Mouse (Mus musculus) large intestine, adult 2 months (tissue): ENCODE measurements around the gene Olfr994. TPM values are rescaled to one million over a fixed set of nuclear protein-coding genes. Genes with fewer than 3 reads are reported as not detected.

ENCODE experiments used
- DNase-seq: peaks from one replicate; pipeline ENCODE4 v3.0.0-alpha.2; 2012; ENCODE audit warnings: low read depth, low spot score
- WGBS: fragments of 180-500 bp; shearing (Covaris S2); methylation state at CpG from one replicate; pipeline ENCODE4 v1.1.7; 2018; 5-methylcytosine and 5-hydroxymethylcytosine counted together
- polyA plus RNA-seq: library from polyadenylated mRNA; depleted of rRNA; stranded (reverse); fragments of >200 nt; gene quantifications from 2 replicates; pipeline ENCODE4 v1.2.3, GENCODE M21; 2012; rRNA removed

Gene Olfr994
- polyA plus RNA-seq = not detected in 2 replicates

DNA sequence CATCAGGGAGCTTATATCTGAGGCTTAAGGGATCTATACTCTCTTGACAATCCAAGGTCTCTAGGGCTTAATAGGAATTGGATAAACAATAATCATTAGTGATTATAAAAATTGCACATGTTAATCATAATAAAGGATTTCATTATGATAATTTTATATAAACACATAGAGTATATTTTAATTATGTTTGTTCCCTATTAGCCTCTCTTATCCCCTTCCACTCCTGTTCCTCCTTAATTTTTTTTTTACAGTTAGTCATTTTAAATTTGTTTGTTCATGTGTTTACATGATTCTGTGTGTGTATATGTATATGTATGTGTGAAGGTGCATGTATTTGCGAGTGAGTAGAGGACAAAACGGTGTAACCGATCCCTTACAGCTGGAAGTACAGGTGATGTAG, at the start of gene Olfr994:
Gene Olfr994, minus strand, starts transcription at position 101 of the 400 bp plus-strand sequence.
- 76% methylated on average over 3 of the region's 3 CpGs for WGBS
- DNase-seq = no peak

- 72% methylated on average over 3 of the region's 3 CpGs for WGBS
- no peak for DNase-seq
Observed at GRCm38 (mm10) chr2:85466801-85467325, 30.6 kb upstream of the Olfr994 start.

GRCm38 (mm10) chr2:85443539-85443938, 7.3 kb upstream of the Olfr994 start, which contains the start of gene Olfr995:
TSS of gene Olfr995 (minus strand) at chr2:85443639.
- no peak for DNase-seq
- WGBS = 53% methylated on average over 1 of the region's 1 CpGs

GRCm38 (mm10) chr2:85442546-85442945, 6.3 kb upstream of the Olfr994 start:
- no peak for DNase-seq

- DNase-seq = no peak
- 76% methylated on average over 1 of the region's 1 CpGs for WGBS
Observed at GRCm38 (mm10) chr2:85425893-85426292, 10.4 kb downstream of the Olfr994 start.

DNA sequence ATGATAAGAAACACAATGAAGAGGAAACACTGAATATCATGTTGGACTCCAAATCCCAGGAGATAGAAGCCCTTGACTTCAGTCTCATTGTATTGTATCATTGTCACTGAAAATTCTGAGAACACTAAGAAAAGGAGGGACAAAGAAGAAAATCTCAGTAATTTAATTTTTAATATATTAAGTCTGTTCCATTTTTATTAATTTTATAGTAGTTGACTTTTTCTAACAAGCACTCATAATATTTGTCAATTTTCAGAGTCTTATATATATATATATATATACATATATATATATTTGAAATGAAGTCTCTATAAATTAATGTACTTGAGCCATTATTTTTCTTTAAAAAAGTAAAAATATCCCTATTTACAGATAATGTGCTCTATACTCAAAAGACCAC, 21.5 kb downstream of the Olfr994 start, which contains the start of gene Olfr993:
Gene Olfr993, minus strand, starts transcription at position 101 of the 400 bp plus-strand sequence.
- no peak for DNase-seq

DNA sequence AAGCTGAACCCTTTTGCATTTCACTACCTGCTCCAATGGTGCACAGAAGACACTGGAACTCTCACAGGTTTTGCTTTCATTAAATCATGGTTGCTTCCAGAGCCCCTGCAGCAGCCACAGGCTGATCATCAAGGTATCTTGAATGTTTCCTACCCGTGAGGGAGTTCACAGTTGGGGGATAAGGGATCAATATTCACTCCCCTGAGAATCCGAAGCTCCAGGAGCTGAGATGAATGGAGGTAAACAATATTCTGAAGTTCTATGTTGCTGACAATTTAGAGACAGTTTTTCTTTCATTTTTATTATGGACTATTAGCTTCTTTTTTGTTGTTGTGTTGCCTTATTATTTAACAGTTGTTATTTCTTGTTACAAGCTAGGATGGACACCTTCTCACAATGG, 26.9 kb downstream of the Olfr994 start, which contains the start of gene Olfr992:
Gene Olfr992, minus strand, starts transcription at position 101 of the 400 bp plus-strand sequence.
- 50% methylated on average over 2 of the region's 2 CpGs for WGBS
- no peak for DNase-seq

Other genes with a start within 250 kb of the Olfr994 start
- 1.5 and 2.2 TPM in 2 replicates for gene Lrrc55, start 239.3 kb downstream of the Olfr994 start, polyA plus RNA-seq
- gene Olfr987, start 97.1 kb downstream of the Olfr994 start, polyA plus RNA-seq = not detected in 2 replicates
- gene Olfr988, start 73.2 kb downstream of the Olfr994 start, polyA plus RNA-seq = not detected in 2 replicates
- gene Olfr992, start 27.0 kb downstream of the Olfr994 start, polyA plus RNA-seq = not detected in 2 replicates
- gene Olfr993, start 21.6 kb downstream of the Olfr994 start, polyA plus RNA-seq = not detected in 2 replicates
- gene Olfr995, start 7.2 kb upstream of the Olfr994 start, polyA plus RNA-seq = not detected in 2 replicates
- not detected in 2 replicates for gene 4833423E24Rik, start 82.6 kb upstream of the Olfr994 start, polyA plus RNA-seq
- not detected in 2 replicates for gene Olfr996, start 142.8 kb upstream of the Olfr994 start, polyA plus RNA-seq
- gene Olfr998, start 152.5 kb upstream of the Olfr994 start, polyA plus RNA-seq = not detected in 2 replicates
- not detected in 2 replicates for gene Olfr1000, start 175.5 kb upstream of the Olfr994 start, polyA plus RNA-seq
- gene Olfr1002, start 214.3 kb upstream of the Olfr994 start, polyA plus RNA-seq = not detected in 2 replicates
- not detected in 2 replicates for gene Olfr154, start 228.0 kb upstream of the Olfr994 start, polyA plus RNA-seq
- gene Olfr1006, start 242.3 kb upstream of the Olfr994 start, polyA plus RNA-seq = not detected in 2 replicates